ENCODE assay signal across 8 mouse cellular contexts in genomic region chr14:31472451-31473061, GRCm38 (mm10). TPM values are rescaled to one million over a fixed set of nuclear protein-coding genes. Genes with fewer than 3 reads are reported as not detected.
DNase-seq lines count a peak whose midpoint lies in the region; ATAC-seq and TF ChIP-seq lines count a peak whose summit lies in the region.

No protein-coding gene starts in this region.

- 8% methylated on average over 5 of the region's 5 CpGs for WGBS in embryonic facial prominence, embryonic 11.5 days

- peak; percentile 29 to 86 for DNase-seq in frontal cortex, adult 2 months (ENCODE audit: extremely low spot score in 1 of 2, low spot score in 1 of 2)
- peak; percentile 73 to 75 for DNase-seq in B cell, adult 2 months
- peak; percentile 80 for DNase-seq in embryonic facial prominence, embryonic 11.5 days (ENCODE audit: low spot score)
- peak; percentile 80 for DNase-seq in layer of hippocampus, adult 11-12 months (ENCODE audit: low spot score)
- DNase-seq in lung, postnatal 36 days: peak; percentile 85
- DNase-seq in spleen, postnatal 36 days (ENCODE audit: low spot score in 2 of 2): peak; percentile 42 to 62

- no peak; the same call in 1 of the 2 replicates for ATAC-seq in frontal cortex, adult (ENCODE audit: low TSS enrichment)
- ATAC-seq in embryonic facial prominence, embryonic 11.5 days (replicated peaks; ENCODE audit: insufficient number of reproducible peaks, low FRiP score, low TSS enrichment, low read depth): no peak

- H3K36me3 ChIP-seq in embryonic facial prominence, embryonic 11.5 days (replicated peaks; ENCODE audit: control insufficient read depth, insufficient read depth, low read depth, low read length): no peaks in the 10 kb centered on the region

- no peak overlapping the region for H3K27ac ChIP-seq in bone marrow macrophage, adult 2 months (ENCODE audit: insufficient read depth, low read depth, low read length)
- H3K27ac ChIP-seq in embryonic facial prominence, embryonic 11.5 days (replicated peaks; ENCODE audit: low read depth, low read length): no peak overlapping the region

- 0 out of 2 replicates have a peak, but pooled peaks have one; percentile 12 for TF ChIP-seq CTCF in bone marrow macrophage, adult 2 months (IDR thresholded peaks at IDR 0.05; ENCODE audit: low read depth, low read length)

- H3K9me3 ChIP-seq in embryonic facial prominence, embryonic 11.5 days (replicated peaks; ENCODE audit: control insufficient read depth, low read length): no peaks in the 10 kb centered on the region

- peaks cover 4% of the 10 kb centered on the region for H3K4me1 ChIP-seq in bone marrow macrophage, adult 2 months (ENCODE audit: control insufficient read depth, insufficient read depth, low read length)
- H3K4me1 ChIP-seq in embryonic facial prominence, embryonic 11.5 days (ENCODE audit: control insufficient read depth, insufficient read depth, low read length): no peaks in the 10 kb centered on the region

- no peak overlapping the region for H3K4me3 ChIP-seq in bone marrow macrophage, adult 2 months (ENCODE audit: insufficient read depth, low read length)
- H3K4me3 ChIP-seq in embryonic facial prominence, embryonic 11.5 days (ENCODE audit: low read depth, low read length): no peak overlapping the region

- no peak for TF ChIP-seq POLR2A in bone marrow macrophage, adult 2 months (IDR thresholded peaks at IDR 0.05; ENCODE audit: borderline replicate concordance, low read depth, low read length)

- no peak overlapping the region for H3K4me2 ChIP-seq in embryonic facial prominence, embryonic 11.5 days (ENCODE audit: low read depth, low read length)

- no peak overlapping the region for H3K9ac ChIP-seq in embryonic facial prominence, embryonic 11.5 days (replicated peaks; ENCODE audit: low read length)

- no peaks in the 10 kb centered on the region for H3K27me3 ChIP-seq in embryonic facial prominence, embryonic 11.5 days (ENCODE audit: control insufficient read depth, insufficient read depth, low read length)

RNA-seq across cellular contexts. Expression of gene Eaf1, which starts 21.6 kb away (rescaled TPM):
- 12.6 and 13.7 TPM in 2 replicates for polyA plus RNA-seq in frontal cortex, adult 2 months (2012; rRNA removed)
- polyA plus RNA-seq in bone marrow macrophage, adult 2 months (2012; ENCODE audit: insufficient read depth, insufficient read length, missing spikeins): 25.8 and 27.0 TPM in 2 replicates
- 23.0 and 26.7 TPM in 2 replicates for polyA plus RNA-seq in embryonic facial prominence, embryonic 11.5 days (2014; fragmentation: Nextera tagmentation; extraction: Ambion mirVana)

RNA-seq across cellular contexts. Expression of gene Mettl6, which starts 22.3 kb away (rescaled TPM):
- polyA plus RNA-seq in frontal cortex, adult 2 months (2012; rRNA removed): 19.6 and 20.3 TPM in 2 replicates
- 30.6 and 30.8 TPM in 2 replicates for polyA plus RNA-seq in bone marrow macrophage, adult 2 months (2012; ENCODE audit: insufficient read depth, insufficient read length, missing spikeins)
- polyA plus RNA-seq in embryonic facial prominence, embryonic 11.5 days (2014; fragmentation: Nextera tagmentation; extraction: Ambion mirVana): 100 and 108 TPM in 2 replicates

RNA-seq across cellular contexts. Expression of gene Sh3bp5, which starts 36.7 kb away (rescaled TPM):
- polyA plus RNA-seq in frontal cortex, adult 2 months (2012; rRNA removed): 38.4 and 44.0 TPM in 2 replicates
- 93.0 and 99.5 TPM in 2 replicates for polyA plus RNA-seq in bone marrow macrophage, adult 2 months (2012; ENCODE audit: insufficient read depth, insufficient read length, missing spikeins)
- 15.8 and 16.0 TPM in 2 replicates for polyA plus RNA-seq in embryonic facial prominence, embryonic 11.5 days (2014; fragmentation: Nextera tagmentation; extraction: Ambion mirVana)
